Mouse (Mus musculus) limb, embryonic 13.5 days (tissue): ENCODE data around the gene Ikbke. TPM values are rescaled to one million over a fixed set of nuclear protein-coding genes. Genes with fewer than 3 reads are reported as not detected.

Source experiments
- ATAC-seq: fragments of 200-750 bp; cut with Nextera tagmentation; 2 replicates; pipeline ENCODE4 v1.8.0; 2017; ENCODE audit warnings: low read depth, moderate number of reproducible peaks, moderate TSS enrichment; ENCODE audit not compliant: low FRiP score
- H3K27ac ChIP-seq: fragments of 300-500 bp; sonication (generic); 2 replicates; pipeline ENCODE4 v1.5.1; 2015; ENCODE audit warnings: inconsistent platforms, mild to moderate bottlenecking, moderate library complexity
- H3K27me3 ChIP-seq: fragments of 300-500 bp; sonication (generic); 2 replicates; pipeline ENCODE4 v1.6.1; 2015; ENCODE audit warnings: mild to moderate bottlenecking, inconsistent platforms
- H3K36me3 ChIP-seq: fragments of 300-500 bp; sonication (generic); 2 replicates; pipeline ENCODE4 v1.6.1; 2015; ENCODE audit warnings: inconsistent platforms, mild to moderate bottlenecking, moderate library complexity
- H3K4me1 ChIP-seq: fragments of 300-500 bp; sonication (generic); 2 replicates; pipeline ENCODE4 v1.6.1; 2015; ENCODE audit warnings: inconsistent platforms
- H3K4me2 ChIP-seq: fragments of 300-500 bp; sonication (generic); replicated peaks from 2 replicates; pipeline ENCODE4 v1.6.1; 2015; ENCODE audit warnings: inconsistent platforms, mild to moderate bottlenecking, moderate library complexity
- H3K4me3 ChIP-seq: fragments of 300-500 bp; sonication (generic); 2 replicates; pipeline ENCODE4 v1.5.1; 2015; ENCODE audit warnings: moderate library complexity, mild to moderate bottlenecking, inconsistent platforms
- H3K9ac ChIP-seq: fragments of 300-500 bp; sonication (generic); 2 replicates; pipeline ENCODE4 v1.6.1; 2015; ENCODE audit warnings: mild to moderate bottlenecking, inconsistent platforms
- H3K9me3 ChIP-seq: fragments of 300-500 bp; sonication (generic); 2 replicates; pipeline ENCODE4 v1.6.1; 2016; ENCODE audit warnings: inconsistent platforms
- WGBS: fragments of 180-500 bp; shearing (Covaris S2); methylation state at CpG from one replicate; pipeline ENCODE4 v1.1.7; 2015; 5-methylcytosine and 5-hydroxymethylcytosine counted together
- polyA plus RNA-seq: library from polyadenylated mRNA; unstranded; fragments of >200 nt; fragmentation: Nextera tagmentation; extraction: Ambion mirVana; gene quantifications from 2 replicates; pipeline ENCODE4 v1.2.1, GENCODE M21; 2015

The Ikbke gene
- polyA plus RNA-seq, 1 experiment from 2014 or later = 3.7 TPM

- WGBS = 44% methylated on average over 3 of the region's 3 CpGs
- no peak for ATAC-seq
- H3K4me2 ChIP-seq = no peak overlapping the region
Measured at GRCm38 (mm10) chr1:131280280-131280679, 874 bp upstream of the Ikbke start.

GRCm38 (mm10) chr1:131278606-131279455 is 575 bp downstream of the Ikbke start:
- Histone ChIP-seq H3K4me1 (peaks cover 30% of the 10 kb centered on the region), H3K36me3 (no peaks in the 10 kb centered on the region), H3K27ac (peak overlapping the region; percentile 48; the same call in 1 of the 2 replicates), H3K9me3 (no peaks in the 10 kb centered on the region), H3K9ac (peak overlapping the region; percentile 50), H3K27me3 (0 out of 2 replicates have a peak, but pooled peaks cover 2% of the 10 kb centered on the region), H3K4me2 (peak overlapping the region; percentile 62), H3K4me3 (peak overlapping the region; percentile 41)
- 29% methylated on average over 8 of the region's 8 CpGs for WGBS
- no peak for ATAC-seq

More at GRCm38 (mm10) chr1:131280280-131280679, 874 bp upstream of the Ikbke start:
- Histone ChIP-seq H3K36me3 (no peaks in the 10 kb centered on the region), H3K27me3 (no peaks in the 10 kb centered on the region), H3K9ac (no peak overlapping the region), H3K4me3 (no peak overlapping the region), H3K4me1 (peaks cover 23% of the 10 kb centered on the region), H3K9me3 (no peaks in the 10 kb centered on the region), H3K27ac (no peak overlapping the region)

- Histone ChIP-seq H3K27me3 (0 out of 2 replicates have a peak, but pooled peaks cover 2% of the 10 kb centered on the region), H3K4me3 (no peak overlapping the region), H3K4me2 (no peak overlapping the region), H3K27ac (no peak overlapping the region), H3K9ac (no peak overlapping the region), H3K9me3 (no peaks in the 10 kb centered on the region), H3K4me1 (peaks cover 30% of the 10 kb centered on the region), H3K36me3 (no peaks in the 10 kb centered on the region)
- ATAC-seq = no peak
Measured at GRCm38 (mm10) chr1:131276831-131277230, 2.6 kb downstream of the Ikbke start.

GRCm38 (mm10) chr1:131275577-131275976 is 3.8 kb downstream of the Ikbke start:
- Histone ChIP-seq H3K4me3 (no peak overlapping the region), H3K9me3 (no peaks in the 10 kb centered on the region), H3K27ac (no peak overlapping the region), H3K9ac (no peak overlapping the region), H3K4me2 (no peak overlapping the region), H3K4me1 (peaks cover 30% of the 10 kb centered on the region), H3K27me3 (0 out of 2 replicates have a peak, but pooled peaks cover 2% of the 10 kb centered on the region), H3K36me3 (no peaks in the 10 kb centered on the region)
- no peak for ATAC-seq
- 76% methylated on average over 14 of the region's 14 CpGs for WGBS

GRCm38 (mm10) chr1:131274725-131275539 is 4.5 kb downstream of the Ikbke start:
- Histone ChIP-seq H3K9ac (no peak overlapping the region), H3K4me2 (peak overlapping the region; percentile 19; the same call in 1 of the 2 replicates), H3K4me1 (peaks cover 23% of the 10 kb centered on the region), H3K27ac (no peak overlapping the region), H3K9me3 (no peaks in the 10 kb centered on the region), H3K4me3 (no peak overlapping the region), H3K27me3 (0 out of 2 replicates have a peak, but pooled peaks cover 2% of the 10 kb centered on the region), H3K36me3 (no peaks in the 10 kb centered on the region)
- 35% methylated on average over 22 of the region's 22 CpGs for WGBS
- ATAC-seq = no peak

GRCm38 (mm10) chr1:131269797-131270578 is 9.4 kb downstream of the Ikbke start:
- H3K36me3 ChIP-seq = no peaks in the 10 kb centered on the region
- WGBS = 30% methylated on average over 22 of the region's 22 CpGs
- no peak overlapping the region for H3K27ac ChIP-seq
- H3K4me2 ChIP-seq = peak overlapping the region; percentile 41
- no peak overlapping the region for H3K4me3 ChIP-seq
- H3K27me3 ChIP-seq = 0 out of 2 replicates have a peak, but pooled peaks cover 2% of the 10 kb centered on the region
- H3K4me1 ChIP-seq = peaks cover 5% of the 10 kb centered on the region; the same call in 1 of the 2 replicates
- peak; percentile 28; the same call in 1 of the 2 replicates for ATAC-seq
- no peaks in the 10 kb centered on the region for H3K9me3 ChIP-seq
- H3K9ac ChIP-seq = no peak overlapping the region

- H3K4me1 ChIP-seq = no peaks in the 10 kb centered on the region
- H3K4me2 ChIP-seq = no peak overlapping the region
- no peak overlapping the region for H3K9ac ChIP-seq
- H3K27me3 ChIP-seq = no peaks in the 10 kb centered on the region
- H3K27ac ChIP-seq = no peak overlapping the region
- no peaks in the 10 kb centered on the region for H3K9me3 ChIP-seq
- ATAC-seq = no peak
- H3K36me3 ChIP-seq = no peaks in the 10 kb centered on the region
- WGBS = 81% methylated on average over 10 of the region's 10 CpGs
- H3K4me3 ChIP-seq = no peak overlapping the region
Measured at GRCm38 (mm10) chr1:131268776-131269175, 10.6 kb downstream of the Ikbke start.

- WGBS = 73% methylated on average over 12 of the region's 12 CpGs
- H3K27ac ChIP-seq = no peak overlapping the region
- no peaks in the 10 kb centered on the region for H3K9me3 ChIP-seq
- ATAC-seq = no peak
- no peak overlapping the region for H3K4me2 ChIP-seq
- peaks cover 7% of the 10 kb centered on the region; the same call in 1 of the 2 replicates for H3K27me3 ChIP-seq
- H3K4me1 ChIP-seq = peaks cover 6% of the 10 kb centered on the region; the same call in 1 of the 2 replicates
- no peaks in the 10 kb centered on the region for H3K36me3 ChIP-seq
- no peak overlapping the region for H3K9ac ChIP-seq
- no peak overlapping the region for H3K4me3 ChIP-seq
Measured at GRCm38 (mm10) chr1:131263905-131264304, 15.5 kb downstream of the Ikbke start.

GRCm38 (mm10) chr1:131260309-131260656 is 19.1 kb downstream of the Ikbke start:
- peak overlapping the region; percentile 9; the same call in 1 of the 2 replicates for H3K4me2 ChIP-seq

GRCm38 (mm10) chr1:131259632-131260308 is 19.6 kb downstream of the Ikbke start:
- peak; percentile 38; the same call in 1 of the 2 replicates for ATAC-seq
- Histone ChIP-seq H3K4me1 (peaks cover 6% of the 10 kb centered on the region; the same call in 1 of the 2 replicates), H3K9me3 (no peaks in the 10 kb centered on the region), H3K27ac (no peak overlapping the region), H3K4me2 (no peak overlapping the region), H3K9ac (no peak overlapping the region; the same call in 1 of the 2 replicates), H3K36me3 (no peaks in the 10 kb centered on the region), H3K4me3 (no peak overlapping the region), H3K27me3 (peaks cover 7% of the 10 kb centered on the region; the same call in 1 of the 2 replicates)
- WGBS = 51% methylated on average over 10 of the region's 10 CpGs

More at GRCm38 (mm10) chr1:131260309-131260656, 19.1 kb downstream of the Ikbke start:
- H3K27me3 ChIP-seq = peaks cover 7% of the 10 kb centered on the region; the same call in 1 of the 2 replicates
- no peak overlapping the region for H3K9ac ChIP-seq
- no peaks in the 10 kb centered on the region for H3K9me3 ChIP-seq
- 27% methylated on average over 10 of the region's 10 CpGs for WGBS
- H3K4me3 ChIP-seq = no peak overlapping the region
- 0 out of 2 replicates have a peak, but pooled peaks have one; percentile 26 for ATAC-seq
- no peak overlapping the region for H3K27ac ChIP-seq
- peaks cover 6% of the 10 kb centered on the region; the same call in 1 of the 2 replicates for H3K4me1 ChIP-seq
- no peaks in the 10 kb centered on the region for H3K36me3 ChIP-seq

GRCm38 (mm10) chr1:131257288-131257687 is 22.1 kb downstream of the Ikbke start:
- Histone ChIP-seq H3K27ac (no peak overlapping the region), H3K4me1 (peaks cover 6% of the 10 kb centered on the region; the same call in 1 of the 2 replicates), H3K9ac (no peak overlapping the region), H3K4me2 (no peak overlapping the region), H3K9me3 (no peaks in the 10 kb centered on the region), H3K36me3 (no peaks in the 10 kb centered on the region), H3K27me3 (peaks cover 7% of the 10 kb centered on the region; the same call in 1 of the 2 replicates), H3K4me3 (no peak overlapping the region)
- WGBS = 84% methylated on average over 6 of the region's 6 CpGs
- ATAC-seq = no peak
